Mouse (Mus musculus) CH12.LX (cell line): ENCODE results near the gene Olfr13. TPM values are rescaled to one million over a fixed set of nuclear protein-coding genes. Genes with fewer than 3 reads are reported as not detected.
"Not testable (repeated sequence)": the region's sequence is repeated elsewhere in the genome, so short reads cannot be mapped to it uniquely, and the experiment has no call there.

Experiments
- DNase-seq: peaks from one replicate; pipeline ENCODE4 v3.0.0-alpha.2; 2013; ENCODE audit errors: extremely low read depth
- H3K27ac ChIP-seq: 2 replicates; pipeline ENCODE4 v1.5.1; 2012; ENCODE audit warnings: low read depth, mild to moderate bottlenecking, control low read depth, moderate library complexity; ENCODE audit not compliant: insufficient read depth
- H3K27me3 ChIP-seq: replicated peaks from 2 replicates; pipeline ENCODE3; 2012; ENCODE audit warnings: inconsistent platforms
- H3K36me3 ChIP-seq, 2 experiments: replicated peaks in 1 of 2; 2 replicates each; pipeline versions ENCODE3 to v1.6.1; 2012; ENCODE audit warnings: inconsistent platforms in 1 of 2, low read length in 1 of 2, mild to moderate bottlenecking in 1 of 2, mixed read lengths in 1 of 2, moderate library complexity in 1 of 2; ENCODE audit not compliant: control insufficient read depth in 1 of 2, insufficient read depth in 1 of 2
- H3K4me1 ChIP-seq, 2 experiments: 2 replicates each; pipeline ENCODE4 v1.6.1; 2012; ENCODE audit warnings: inconsistent platforms in 1 of 2, moderate library complexity in 1 of 2; ENCODE audit not compliant: insufficient read depth in 2 of 2, control insufficient read depth in 1 of 2
- H3K4me2 ChIP-seq: 2 replicates; pipeline ENCODE4 v1.6.1; 2012; ENCODE audit warnings: low read depth, mild to moderate bottlenecking, control low read depth; ENCODE audit not compliant: poor library complexity, insufficient read depth, severe bottlenecking
- H3K4me3 ChIP-seq, 3 experiments: fragments of 150-350 bp in 1 of 3; sonication (generic) in 1 of 3; replicated peaks in 1 of 3; 2 replicates each; pipeline versions ENCODE3 to v1.5.1; 2011 to 2012; ENCODE audit warnings: low read depth in 2 of 3, low read length in 2 of 3, mild to moderate bottlenecking in 2 of 3, moderate library complexity in 2 of 3, control low read depth in 1 of 3, improper control_type of control experiment in 1 of 3, inconsistent platforms in 1 of 3, mixed read lengths in 1 of 3; ENCODE audit not compliant: poor library complexity in 1 of 3
- H3K79me2 ChIP-seq: replicated peaks from 2 replicates; pipeline ENCODE4 v1.6.1; 2012; ENCODE audit warnings: mild to moderate bottlenecking, moderate library complexity; ENCODE audit not compliant: control insufficient read depth, poor library complexity, insufficient read depth, severe bottlenecking; ENCODE audit errors: extremely low read depth
- H3K9ac ChIP-seq: 2 replicates; pipeline ENCODE4 v1.6.1; 2012; ENCODE audit warnings: low read depth, mild to moderate bottlenecking, control low read depth, moderate library complexity; ENCODE audit not compliant: insufficient read depth
- H3K9me3 ChIP-seq: replicated peaks from 2 replicates; pipeline ENCODE3; 2012; ENCODE audit warnings: low read length, inconsistent platforms, mixed read lengths
- BHLHE40 ChIP-seq: IDR thresholded peaks from 2 replicates; pipeline ENCODE4 v1.6.1; 2011; ENCODE audit warnings: mild to moderate bottlenecking, low read depth, low read length, improper control_type of control experiment
- CHD1 ChIP-seq: IDR thresholded peaks from 2 replicates; pipeline ENCODE4 v1.6.1; 2012; ENCODE audit warnings: low read depth, low read length, improper control_type of control experiment, inconsistent platforms
- CTCF ChIP-seq, 2 experiments: IDR thresholded peaks in 1 of 2; conservative IDR thresholded peaks in 1 of 2; 2 replicates each; pipeline ENCODE4 v1.5.1; 2011 to 2012; ENCODE audit warnings: low read depth in 2 of 2, low read length in 2 of 2, improper control_type of control experiment in 1 of 2, inconsistent platforms in 1 of 2, mild to moderate bottlenecking in 1 of 2, moderate library complexity in 1 of 2
- ETS1 ChIP-seq: conservative IDR thresholded peaks from 2 replicates; pipeline ENCODE4 v1.6.1; 2012; ENCODE audit warnings: low read depth, mild to moderate bottlenecking, inconsistent platforms, low read length, improper control_type of control experiment, moderate library complexity
- IRF4 ChIP-seq: IDR thresholded peaks from 2 replicates; pipeline ENCODE4 v1.6.1; 2014; ENCODE audit warnings: low read depth, mild to moderate bottlenecking, inconsistent platforms, low read length, improper control_type of control experiment
- JUN ChIP-seq: IDR thresholded peaks from 2 replicates; pipeline ENCODE4 v1.6.1; 2011; ENCODE audit warnings: low read depth, mild to moderate bottlenecking, low read length, improper control_type of control experiment, moderate library complexity; ENCODE audit not compliant: insufficient read depth
- MAX ChIP-seq: IDR thresholded peaks from 2 replicates; pipeline ENCODE4 v1.6.1; 2011; ENCODE audit warnings: low read length, improper control_type of control experiment
- NRF1 ChIP-seq: IDR thresholded peaks from 2 replicates; pipeline ENCODE4 v1.6.1; 2014; ENCODE audit warnings: low read depth, mild to moderate bottlenecking, inconsistent platforms, low read length, improper control_type of control experiment, moderate library complexity
- POLR2A ChIP-seq: IDR thresholded peaks from 2 replicates; pipeline ENCODE4 v1.6.1; 2011; ENCODE audit warnings: low read depth, mild to moderate bottlenecking, improper control_type of control experiment, low read length
- RCOR1 ChIP-seq: conservative IDR thresholded peaks from 2 replicates; pipeline ENCODE4 v1.6.1; 2012; ENCODE audit warnings: low read depth, mild to moderate bottlenecking, inconsistent platforms, low read length, improper control_type of control experiment
- TBP ChIP-seq: conservative IDR thresholded peaks from 2 replicates; pipeline ENCODE4 v1.6.1; 2011; ENCODE audit warnings: low read depth, low read length, improper control_type of control experiment
- USF2 ChIP-seq: conservative IDR thresholded peaks from 2 replicates; pipeline ENCODE4 v1.6.1; 2011; ENCODE audit warnings: low read depth, low read length, improper control_type of control experiment
- ZKSCAN1 ChIP-seq: IDR thresholded peaks from 2 replicates; pipeline ENCODE4 v1.6.1; 2012; ENCODE audit warnings: low read depth, inconsistent platforms, low read length, improper control_type of control experiment, borderline replicate concordance
- ZNF384 ChIP-seq: IDR thresholded peaks from 2 replicates; pipeline ENCODE4 v1.6.1; 2012; ENCODE audit warnings: low read depth, low read length, improper control_type of control experiment, inconsistent platforms
- dilution Hi-C: fragments of 300-500 bp; cut with MboI; formaldehyde crosslinking; loops from 2 replicates; pipeline ENCODE4 v1.14.3; 2020; ENCODE audit warnings: low sequenced_read_pairs; ENCODE audit not compliant: extremely low pct_unique_long_range_greater_than_20kb, extremely low pct_ligation_motif_present
- in situ Hi-C: fragments of 300-500 bp; cut with MboI; formaldehyde crosslinking; loops from 3 replicates; pipeline ENCODE4 v1.14.3; 2019; ENCODE audit warnings: low sequenced_read_pairs, low pct_ligation_motif_present, low pct_unique_long_range_greater_than_20kb, mixed read lengths
- polyA plus RNA-seq: library from polyadenylated mRNA; unstranded; fragments of >175 nt; gene quantifications from 2 replicates; pipeline ENCODE4 v1.2.1, GENCODE M21; 2012; ENCODE audit warnings: low read depth; ENCODE audit not compliant: insufficient read length
- total RNA-seq, 2 experiments: library from RNA; depleted of rRNA; stranded (reverse); fragments of 300-350 nt in 1 of 2; fragments of >200 nt in 1 of 2; gene quantifications; 2 replicates each; pipeline ENCODE4 v1.2.3; 2012 to 2014

Gene Olfr13
- total and polyA plus RNA-seq, 3 experiments, result not detected

- Histone ChIP-seq H3K4me2 (no peak overlapping the region), H3K27me3 (no peaks in the 10 kb centered on the region), H3K4me1 (no peaks in the 10 kb centered on the region), H3K9me3 (no peaks in the 10 kb centered on the region), H3K4me3 (no peak overlapping the region), H3K36me3 (no peaks in the 10 kb centered on the region), H3K79me2 (no peaks in the 10 kb centered on the region), H3K27ac (no peak overlapping the region), H3K9ac (no peak overlapping the region)
- dilution Hi-C loops, result no loop called here
- no peak for DNase-seq
- in situ Hi-C loops, result no loop called here
- TF ChIP-seq USF2, result no peak
- TF ChIP-seq RCOR1, result no peak
- no peak for TF ChIP-seq JUN
- TF ChIP-seq POLR2A, result no peak
- no peak for TF ChIP-seq ZNF384
- TF ChIP-seq MAX, result no peak
- no peak for TF ChIP-seq TBP
- TF ChIP-seq CHD1, result no peak
- TF ChIP-seq ETS1, result no peak
- no peak for TF ChIP-seq IRF4
- no peak for TF ChIP-seq CTCF (conservative IDR thresholded peaks at IDR 0.05 in 1 of 2, IDR thresholded peaks at IDR 0.05 in 1 of 2; ENCODE audit: low read depth in 2 of 2, low read length in 2 of 2)
- TF ChIP-seq ZKSCAN1, result no peak
- no peak for TF ChIP-seq BHLHE40
These were observed 30.8 kb downstream of the Olfr13 start for GRCm38 (mm10) chr6:43202786-43203185.

GRCm38 (mm10) chr6:43205355-43205754 is 33.4 kb downstream of the Olfr13 start:
- no peaks in the 10 kb centered on the region for H3K4me1 ChIP-seq
- H3K27ac ChIP-seq, result no peak overlapping the region
- DNase-seq, result no peak
- no peaks in the 10 kb centered on the region for H3K79me2 ChIP-seq
- no peak overlapping the region for H3K9ac ChIP-seq
- H3K36me3 ChIP-seq, result no peaks in the 10 kb centered on the region
- TF ChIP-seq RCOR1 (no peak), NRF1 (no peak)
- no peaks in the 10 kb centered on the region for H3K9me3 ChIP-seq
- H3K4me3 ChIP-seq, result no peak overlapping the region
- in situ Hi-C loops, result no loop called here
- H3K4me2 ChIP-seq, result no peak overlapping the region
- H3K27me3 ChIP-seq, result no peaks in the 10 kb centered on the region
- dilution Hi-C loops, result no loop called here

GRCm38 (mm10) chr6:43212873-43213272 is 40.9 kb downstream of the Olfr13 start, which contains the start of gene Olfr434:
Gene Olfr434 (plus strand): TSS chr6:43213021.
- H3K4me2 ChIP-seq, DNase-seq, dilution Hi-C loops, H3K79me2 ChIP-seq, H3K4me3 ChIP-seq, in situ Hi-C loops, H3K4me1 ChIP-seq, H3K9ac ChIP-seq, H3K36me3 ChIP-seq, H3K27me3 ChIP-seq, H3K27ac ChIP-seq, H3K9me3 ChIP-seq: not testable (repeated sequence)

Other genes with a start within 250 kb of the Olfr13 start
- gene Olfr444, start 223.1 kb upstream of the Olfr13 start, total RNA-seq (2012; rRNA removed), result not detected in 2 replicates
- not detected in 2 replicates for gene Olfr444, start 223.1 kb upstream of the Olfr13 start, total RNA-seq (2014; rRNA removed)
- gene Olfr444, start 223.1 kb upstream of the Olfr13 start, polyA plus RNA-seq, result not detected in 2 replicates
- gene Olfr441, start 65.8 kb upstream of the Olfr13 start, total RNA-seq (2012; rRNA removed), result not detected in 2 replicates
- gene Olfr441, start 65.8 kb upstream of the Olfr13 start, total RNA-seq (2014; rRNA removed), result not detected in 2 replicates
- not detected in 2 replicates for gene Olfr441, start 65.8 kb upstream of the Olfr13 start, polyA plus RNA-seq
- gene Olfr237-ps1, start 25.6 kb upstream of the Olfr13 start, total RNA-seq (2012; rRNA removed), result not detected in 2 replicates
- not detected in 2 replicates for gene Olfr237-ps1, start 25.6 kb upstream of the Olfr13 start, total RNA-seq (2014; rRNA removed)
- not detected in 2 replicates for gene Olfr237-ps1, start 25.6 kb upstream of the Olfr13 start, polyA plus RNA-seq
- not detected in 2 replicates for gene Olfr437, start 8.9 kb upstream of the Olfr13 start, total RNA-seq (2012; rRNA removed)
- not detected in 2 replicates for gene Olfr437, start 8.9 kb upstream of the Olfr13 start, total RNA-seq (2014; rRNA removed)
- gene Olfr437, start 8.9 kb upstream of the Olfr13 start, polyA plus RNA-seq, result not detected in 2 replicates
- gene Olfr435, start 25.0 kb downstream of the Olfr13 start, total RNA-seq (2012; rRNA removed), result not detected in 2 replicates
- not detected in 2 replicates for gene Olfr435, start 25.0 kb downstream of the Olfr13 start, total RNA-seq (2014; rRNA removed)
- gene Olfr435, start 25.0 kb downstream of the Olfr13 start, polyA plus RNA-seq, result not detected in 2 replicates
- gene Olfr434, start 40.9 kb downstream of the Olfr13 start, total RNA-seq (2012; rRNA removed), result not detected in 2 replicates
- not detected in 2 replicates for gene Olfr434, start 40.9 kb downstream of the Olfr13 start, total RNA-seq (2014; rRNA removed)
- not detected in 2 replicates for gene Olfr434, start 40.9 kb downstream of the Olfr13 start, polyA plus RNA-seq
- not detected in 2 replicates for gene Olfr47, start 59.4 kb downstream of the Olfr13 start, total RNA-seq (2012; rRNA removed)
- not detected in 2 replicates for gene Olfr47, start 59.4 kb downstream of the Olfr13 start, total RNA-seq (2014; rRNA removed)
- not detected in 2 replicates for gene Olfr47, start 59.4 kb downstream of the Olfr13 start, polyA plus RNA-seq
- gene Arhgef5, start 93.4 kb downstream of the Olfr13 start, total RNA-seq (2012; rRNA removed), result not detected in 2 replicates
- not detected in 2 replicates for gene Arhgef5, start 93.4 kb downstream of the Olfr13 start, total RNA-seq (2014; rRNA removed)
- not detected in 2 replicates for gene Arhgef5, start 93.4 kb downstream of the Olfr13 start, polyA plus RNA-seq
- gene Nobox, start 137.4 kb downstream of the Olfr13 start, total RNA-seq (2012; rRNA removed), result not detected in 2 replicates
- not detected in 2 replicates for gene Nobox, start 137.4 kb downstream of the Olfr13 start, total RNA-seq (2014; rRNA removed)
- gene Nobox, start 137.4 kb downstream of the Olfr13 start, polyA plus RNA-seq, result not detected in 2 replicates